Mouse (Mus musculus) cortical plate, adult 2 months (tissue): ENCODE measurements around the gene Notum. TPM values are rescaled to one million over a fixed set of nuclear protein-coding genes. Genes with fewer than 3 reads are reported as not detected.
A peak's percentile ranks its signal among the peaks of the same experiment; 100 is the strongest.
"Not testable (repeated sequence)": the region's sequence is repeated elsewhere in the genome, so short reads cannot be mapped to it uniquely, and the experiment has no call there.

Experiments
- H3K27ac ChIP-seq: fragments of 200-500 bp; 2 replicates; pipeline ENCODE4 v1.5.1; 2012; ENCODE audit warnings: low read length, control low read depth, inconsistent platforms; ENCODE audit not compliant: insufficient read depth
- H3K4me1 ChIP-seq: fragments of 200-500 bp; 2 replicates; pipeline ENCODE4 v1.6.1; 2011; ENCODE audit warnings: low read length; ENCODE audit not compliant: control insufficient read depth, insufficient read depth
- H3K4me3 ChIP-seq: fragments of 200-500 bp; 2 replicates; pipeline ENCODE4 v1.5.1; 2011; ENCODE audit warnings: mild to moderate bottlenecking, low read length, control low read depth; ENCODE audit not compliant: insufficient read depth
- CTCF ChIP-seq: fragments of 200-500 bp; IDR thresholded peaks from 2 replicates; pipeline ENCODE4 v1.5.1; 2011; ENCODE audit warnings: mild to moderate bottlenecking, control low read depth, low read length; ENCODE audit not compliant: insufficient read depth; ENCODE audit errors: extremely low read depth
- POLR2A ChIP-seq: fragments of 200-500 bp; IDR thresholded peaks from 2 replicates; pipeline ENCODE4 v1.6.1; 2011; ENCODE audit warnings: mild to moderate bottlenecking, low read length, control low read depth; ENCODE audit not compliant: insufficient read depth; ENCODE audit errors: extremely low read depth
- polyA plus RNA-seq: library from polyadenylated mRNA; depleted of rRNA; stranded (reverse); fragments of >200 nt; gene quantifications from 2 replicates; pipeline ENCODE4 v1.2.3, GENCODE M21; 2012

Gene Notum
- polyA plus RNA-seq, 1 experiment: 6.8 TPM

DNA sequence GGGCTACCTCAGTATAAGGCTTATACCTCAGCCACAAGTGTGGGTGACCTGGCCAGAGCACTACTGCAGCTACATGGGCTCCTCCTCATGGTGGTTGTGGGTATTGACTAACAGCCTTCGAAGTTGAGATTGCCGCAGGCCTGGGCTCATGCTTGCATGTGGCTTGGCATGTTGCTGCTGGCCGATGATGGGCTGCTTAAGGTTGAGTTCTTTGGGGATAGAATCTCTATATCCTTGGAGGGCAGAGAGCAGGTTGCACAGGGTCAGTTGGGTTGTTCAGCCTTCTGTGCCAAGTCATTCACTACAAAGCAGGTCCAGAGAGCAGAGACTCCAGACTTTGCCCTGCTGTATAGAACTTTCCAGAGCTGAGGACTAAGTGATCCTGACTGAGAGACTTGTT, 18.9 kb upstream of the Notum start:
- Histone ChIP-seq H3K4me3 (no peak overlapping the region), H3K4me1 (no peaks in the 10 kb centered on the region), H3K27ac (no peak overlapping the region)
- TF ChIP-seq POLR2A (no peak), CTCF (peak; percentile 38)

DNA sequence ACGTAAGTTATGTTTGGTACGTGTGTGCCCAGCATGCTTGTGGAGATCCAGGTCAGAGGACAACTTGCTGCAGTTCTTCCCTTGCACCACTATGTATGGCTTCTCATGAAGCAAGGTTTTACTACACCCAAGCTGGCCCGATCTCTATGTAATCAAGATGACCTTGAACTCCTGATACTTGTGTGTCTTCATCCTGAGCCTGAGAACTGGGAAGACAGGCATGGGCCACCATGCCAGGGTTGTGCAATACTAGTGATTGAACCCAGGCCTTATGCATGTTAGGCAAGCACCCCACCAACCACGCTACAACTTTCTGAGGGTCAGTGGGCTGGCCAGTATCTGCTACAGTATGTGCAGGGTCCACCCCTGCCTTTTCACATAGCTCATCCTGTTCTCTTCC, 16.0 kb upstream of the Notum start:
- H3K4me1 ChIP-seq: peaks cover 5% of the 10 kb centered on the region; the same call in 1 of the 2 replicates
- H3K27ac ChIP-seq: no peak overlapping the region
- no peak for TF ChIP-seq POLR2A
- TF ChIP-seq CTCF: no peak

DNA sequence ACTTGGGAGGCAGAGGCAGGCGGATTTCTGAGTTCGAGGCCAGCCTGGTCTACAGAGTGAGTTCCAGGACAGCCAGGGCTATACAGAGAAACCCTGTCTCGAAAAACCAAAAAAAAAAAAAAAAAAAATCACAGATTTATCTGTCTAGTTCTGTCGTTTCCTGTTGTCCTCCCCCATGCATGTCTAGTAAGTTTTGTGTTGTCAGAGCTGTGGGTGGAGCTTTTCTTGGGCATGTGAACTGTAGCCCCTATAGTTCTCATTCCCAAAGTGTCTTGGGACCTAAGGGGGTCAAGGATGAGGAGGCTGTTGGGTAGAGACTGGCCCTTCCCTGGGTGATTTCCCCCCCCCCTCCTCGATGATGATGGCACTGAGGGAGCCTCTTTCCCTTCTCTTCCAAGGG, 14.9 kb upstream of the Notum start:
- H3K4me3 ChIP-seq, H3K27ac ChIP-seq, H3K4me1 ChIP-seq: not testable (repeated sequence)

More for the DNA sequence above, 16.0 kb upstream of the Notum start:
- no peak overlapping the region for H3K4me3 ChIP-seq

DNA sequence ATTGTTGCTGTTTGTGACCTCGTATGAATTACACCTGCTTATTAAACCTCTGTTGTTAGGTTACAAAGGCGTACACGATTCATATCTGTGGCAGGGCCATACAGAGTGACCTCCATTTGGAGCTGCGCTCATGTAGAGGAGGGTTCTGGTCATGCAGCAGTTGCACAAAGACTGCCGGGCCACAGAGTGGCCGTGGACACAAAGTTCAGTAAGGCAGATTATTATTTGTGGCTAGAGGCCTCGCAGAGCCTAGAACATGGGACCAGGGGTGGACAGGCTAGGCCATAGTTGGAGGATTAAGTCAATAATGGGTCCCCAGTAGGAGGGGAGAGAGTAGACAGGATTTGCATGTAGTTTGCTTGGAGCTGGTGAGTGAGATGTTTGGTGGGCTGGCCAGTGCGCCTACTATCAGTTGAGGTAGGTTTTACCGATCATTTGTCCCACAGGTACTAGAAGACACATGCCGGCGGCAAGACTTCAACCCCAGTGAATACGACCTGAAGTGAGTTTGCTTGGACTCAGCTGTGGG, 12.7 kb upstream of the Notum start:
- Histone ChIP-seq H3K27ac (peak overlapping the region; percentile 14; the same call in 1 of the 2 replicates), H3K4me3 (peak overlapping the region; percentile 74), H3K4me1 (peaks cover 5% of the 10 kb centered on the region; the same call in 1 of the 2 replicates)
- TF ChIP-seq POLR2A (no peak), CTCF (no peak)

DNA sequence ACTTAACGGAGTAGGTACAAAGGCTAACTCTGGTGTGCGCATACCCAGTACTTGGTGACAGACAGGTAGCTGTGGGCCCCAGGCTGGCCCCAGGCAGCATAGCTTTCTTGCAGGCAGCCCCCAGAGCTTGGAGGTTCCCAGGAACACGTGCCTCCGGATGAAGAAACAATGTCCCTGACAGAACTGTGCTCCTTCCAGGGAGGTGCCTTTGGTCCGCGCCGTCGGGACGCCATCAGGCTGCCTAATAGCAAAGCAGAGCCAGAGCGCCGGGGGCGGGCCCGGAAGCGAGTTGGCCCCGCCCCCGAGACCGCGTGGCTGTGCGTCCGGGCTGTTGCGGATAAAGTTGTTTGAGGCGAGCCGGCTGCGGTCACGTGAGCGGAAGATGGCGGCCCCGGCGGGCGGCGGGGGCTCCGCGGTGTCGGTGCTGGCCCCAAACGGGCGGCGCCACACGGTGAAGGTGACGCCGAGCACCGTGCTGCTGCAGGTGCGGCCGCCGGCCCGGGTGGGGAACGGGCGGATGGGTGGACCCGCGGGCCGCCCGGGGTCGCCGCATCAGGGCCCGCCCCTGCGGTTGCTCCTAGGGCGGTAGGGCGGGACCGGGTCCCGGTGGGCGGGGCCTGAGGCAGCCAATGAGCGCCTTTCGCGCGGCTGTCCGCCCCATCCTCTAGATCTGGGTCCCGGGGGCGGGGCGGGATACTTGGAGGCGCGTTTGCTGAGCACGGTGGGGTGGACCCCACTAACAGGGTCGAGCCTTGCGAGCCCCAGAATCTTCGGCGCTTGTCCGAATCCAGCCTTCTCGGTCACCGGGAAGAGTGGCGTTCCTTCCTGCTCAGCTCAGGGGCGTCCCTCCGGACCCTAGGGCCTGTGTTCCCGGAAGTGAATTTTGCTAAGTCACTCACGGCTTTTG, 12.0 kb upstream of the Notum start, which contains the start of gene Aspscr1:
TSS of gene Aspscr1 (plus strand) at position 287 of the 907 bp plus-strand sequence.
- peak; percentile 56; the same call in 1 of the 2 replicates for TF ChIP-seq POLR2A
- TF ChIP-seq CTCF: no peak
- peaks cover 5% of the 10 kb centered on the region; the same call in 1 of the 2 replicates for H3K4me1 ChIP-seq
- peak within 1 kb of the TSS; percentile 76 for H3K27ac ChIP-seq
- H3K4me3 ChIP-seq: peak within 1 kb of the TSS; percentile 74

DNA sequence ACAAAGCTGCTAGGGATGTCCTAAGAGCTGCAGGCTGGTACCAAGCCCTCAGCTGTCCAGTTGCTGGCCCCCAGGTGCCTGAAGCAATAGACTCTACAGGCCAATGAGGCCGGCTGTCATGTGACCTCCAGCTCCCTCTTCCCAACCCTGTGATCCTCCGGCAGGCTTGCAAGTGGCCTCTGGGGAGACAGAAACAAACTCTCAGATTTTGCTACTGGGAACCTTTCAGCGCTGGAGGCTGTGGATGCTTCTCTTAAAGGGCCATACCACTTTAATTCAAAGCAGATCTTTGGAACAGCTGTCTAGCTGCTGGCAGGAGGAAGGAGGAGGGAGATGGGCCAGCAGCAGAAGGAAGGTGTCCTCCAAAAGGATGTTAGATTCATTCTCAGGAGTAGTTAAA, 5.6 kb upstream of the Notum start:
- no peak overlapping the region for H3K27ac ChIP-seq
- H3K4me3 ChIP-seq: no peak overlapping the region
- TF ChIP-seq POLR2A: no peak
- TF ChIP-seq CTCF: no peak
- no peaks in the 10 kb centered on the region for H3K4me1 ChIP-seq

DNA sequence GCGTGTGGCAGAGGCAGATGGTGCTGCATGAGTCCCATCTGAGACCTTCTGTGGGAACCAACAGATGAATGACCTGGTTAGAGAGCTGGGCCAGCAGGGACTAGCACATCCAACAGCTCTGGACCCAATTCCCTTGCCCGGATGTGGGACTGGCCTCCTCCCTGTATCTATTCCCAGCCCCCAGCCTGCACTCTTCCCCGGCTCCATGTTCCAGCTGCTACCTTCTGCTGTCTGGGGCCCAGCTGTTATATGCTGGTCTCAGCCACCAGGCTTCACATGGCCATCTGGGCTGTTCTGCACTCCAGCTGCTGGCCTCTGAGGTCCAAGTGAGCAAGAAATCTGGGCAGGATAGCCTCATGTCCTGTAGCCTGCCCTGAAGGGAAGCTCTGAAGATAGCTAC, 4.4 kb upstream of the Notum start:
- H3K4me1 ChIP-seq: no peaks in the 10 kb centered on the region

DNA sequence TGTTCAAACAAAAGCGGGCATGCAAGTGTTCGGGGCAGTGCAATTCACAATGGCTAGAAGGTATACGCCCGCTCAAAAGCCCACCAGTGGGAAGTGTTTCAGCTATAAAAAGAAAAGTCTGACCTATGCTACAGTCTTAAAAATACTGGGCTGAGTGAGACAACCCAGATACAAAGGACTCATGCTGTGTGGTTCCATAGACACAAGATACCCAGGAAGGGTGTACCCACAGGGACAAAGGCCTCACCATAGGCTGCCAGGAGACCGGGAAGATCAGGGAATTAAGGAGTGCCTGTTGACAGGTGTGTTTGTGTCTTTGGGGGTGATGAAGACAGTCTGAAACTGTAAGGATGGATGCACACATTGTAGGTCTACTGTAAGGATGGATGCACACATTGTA, 2.7 kb upstream of the Notum start:
- TF ChIP-seq CTCF (no peak), POLR2A (no peak)
- Histone ChIP-seq H3K4me3 (no peak overlapping the region), H3K27ac (no peak overlapping the region), H3K4me1 (no peaks in the 10 kb centered on the region)

More for the DNA sequence above, 4.4 kb upstream of the Notum start:
- no peak overlapping the region for H3K4me3 ChIP-seq
- TF ChIP-seq CTCF: no peak
- TF ChIP-seq POLR2A: no peak
- no peak overlapping the region for H3K27ac ChIP-seq

DNA sequence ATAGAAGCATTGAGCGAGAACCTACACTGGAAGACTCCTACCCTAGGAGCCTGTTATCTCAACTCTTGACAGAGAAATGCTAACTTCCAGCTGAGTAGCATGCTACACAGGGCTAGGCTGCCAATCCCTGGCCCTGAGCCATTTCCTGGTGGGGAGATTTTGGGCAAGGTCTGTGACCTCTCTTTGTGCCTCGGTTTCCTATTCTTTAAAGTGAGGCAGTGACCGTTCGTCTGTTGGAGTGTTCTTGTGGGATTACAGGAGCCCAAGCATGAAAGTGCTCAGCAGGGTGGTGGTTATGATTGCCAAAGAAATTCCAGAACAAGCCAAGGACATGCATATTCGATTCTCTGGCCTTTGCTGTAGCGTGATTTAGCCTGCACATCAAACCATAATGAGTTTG, 1.8 kb upstream of the Notum start:
- Histone ChIP-seq H3K4me3 (no peak overlapping the region), H3K27ac (no peak overlapping the region), H3K4me1 (no peaks in the 10 kb centered on the region)
- TF ChIP-seq POLR2A (no peak), CTCF (no peak)

DNA sequence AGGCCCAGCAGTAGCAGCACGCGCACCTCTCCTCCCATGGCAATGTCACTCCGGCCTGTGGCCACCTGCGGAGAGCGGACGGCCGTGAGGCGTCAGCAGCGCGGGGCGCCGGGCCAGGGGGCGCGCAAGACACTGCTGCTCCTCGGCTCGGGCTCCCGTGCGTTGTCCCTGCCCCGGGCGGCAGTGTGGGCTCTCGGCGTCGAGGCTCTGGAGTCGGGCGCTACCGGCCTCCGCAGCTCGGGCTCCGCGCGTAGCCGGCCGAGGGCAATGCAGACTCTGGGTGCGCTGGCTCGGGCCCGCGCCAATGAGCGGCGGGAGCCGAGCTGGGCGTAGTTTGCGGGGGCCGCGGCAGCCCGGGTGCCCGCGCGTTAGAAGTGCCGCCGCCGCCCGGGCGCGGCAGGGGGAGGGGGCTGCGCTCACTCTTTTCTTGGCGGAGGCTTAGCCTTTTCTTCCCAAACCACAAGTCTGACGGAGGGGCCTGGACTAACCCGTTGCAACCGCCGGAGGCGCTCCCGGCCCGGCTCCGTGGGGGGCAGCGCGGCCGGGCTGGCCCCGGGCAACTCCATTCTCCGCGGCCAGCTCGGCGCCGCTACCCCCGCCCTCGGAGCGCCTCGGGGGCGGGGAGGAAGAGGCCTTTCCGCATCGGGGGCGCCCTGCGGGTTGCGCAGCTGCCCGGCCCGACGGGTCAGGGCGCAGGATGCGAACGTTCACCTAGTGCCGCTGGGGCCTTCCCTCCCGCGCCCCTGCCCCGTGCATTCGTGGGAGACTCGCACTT, 487 bp downstream of the Notum start:
- Histone ChIP-seq H3K27ac (peak overlapping the region; percentile 51; the same call in 1 of the 2 replicates), H3K4me3 (peak overlapping the region; percentile 4), H3K4me1 (no peaks in the 10 kb centered on the region)
- TF ChIP-seq POLR2A: no peak
- no peak for TF ChIP-seq CTCF
